Mouse (Mus musculus) left cerebral cortex, adult 8-10 months (tissue): ENCODE data around the gene Cxcl13. TPM values are rescaled to one million over a fixed set of nuclear protein-coding genes. Genes with fewer than 3 reads are reported as not detected.

Experiments used
- DNase-seq, 2 experiments: peaks; one replicate each; pipeline ENCODE4 v3.0.0; 2022; ENCODE audit warnings: low spot score in 2 of 2
- total RNA-seq, 4 experiments: library from RNA; stranded (reverse); gene quantifications; 2 replicates each; pipeline ENCODE4 v1.2.4; 2022

Cxcl13 gene
- total RNA-seq, 4 experiments from 2014 or later: 0.30 to 1.1 TPM; not detected in 2

- no peak for DNase-seq
Observed at GRCm38 (mm10) chr5:95983797-95984486, 27.2 kb downstream of the Cxcl13 start.

DNA sequence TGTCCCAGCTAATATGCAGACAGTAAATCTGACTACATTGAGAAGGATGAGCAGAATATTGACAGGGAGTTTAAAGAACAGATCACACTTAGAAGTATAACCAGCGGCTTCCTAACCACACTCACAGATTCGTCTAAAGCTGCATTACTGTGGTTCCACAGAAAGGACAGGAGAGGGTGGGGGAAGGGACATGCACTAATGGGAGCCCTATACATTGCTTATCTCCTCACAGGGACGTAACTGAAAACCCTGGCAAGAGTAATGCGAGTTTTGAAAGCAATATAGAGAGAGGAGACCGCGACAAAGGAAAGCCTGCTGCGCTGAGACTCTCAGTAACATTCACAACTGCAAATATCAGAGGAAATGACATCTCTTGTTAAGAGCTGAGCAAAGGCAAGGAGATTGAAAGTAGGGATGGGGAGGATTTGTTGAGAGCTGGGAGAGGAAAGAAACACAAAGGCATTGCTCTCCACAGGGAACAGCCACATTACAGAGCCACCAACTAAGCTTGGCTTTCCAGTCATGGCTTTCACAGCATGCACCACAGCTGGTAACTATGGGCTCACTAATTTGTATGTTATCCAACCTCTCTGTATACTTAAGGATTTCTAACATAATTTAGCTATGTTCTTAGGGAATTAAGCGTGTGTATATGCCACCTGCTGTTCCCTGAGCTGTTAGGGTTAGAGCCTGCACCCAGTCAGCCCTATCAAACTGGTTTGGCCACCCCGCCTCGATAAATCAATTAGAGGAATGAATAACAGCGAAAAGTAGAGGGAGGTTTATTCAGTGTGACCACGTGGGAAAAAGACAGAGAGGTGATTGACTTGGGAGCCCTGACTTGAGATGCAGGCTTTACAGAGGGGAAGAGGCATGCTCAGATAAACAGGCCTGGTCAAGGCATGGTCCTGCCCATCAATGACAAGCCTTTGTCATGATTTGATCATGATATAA lies 34.9 kb downstream of the Cxcl13 start:
- DNase-seq: no peak

DNA sequence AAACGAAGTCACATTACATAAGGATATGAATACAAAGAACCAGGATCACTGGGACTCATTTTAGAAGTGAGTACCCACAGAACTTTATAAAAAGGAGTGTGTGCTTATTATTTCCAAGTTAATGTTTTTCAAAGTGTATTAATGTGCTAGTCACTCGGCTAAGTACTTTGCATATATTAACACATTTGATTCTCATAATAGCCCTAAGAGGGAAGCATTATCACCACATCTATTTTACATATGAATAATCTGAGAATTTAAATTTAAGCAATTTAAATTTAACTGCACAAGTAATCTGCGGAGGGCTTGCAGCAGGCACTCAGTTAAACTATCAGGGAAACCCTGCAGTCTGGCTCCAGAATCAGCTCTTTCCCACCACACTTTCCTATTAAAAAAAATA lies 40.5 kb downstream of the Cxcl13 start:
- DNase-seq: no peak

DNA sequence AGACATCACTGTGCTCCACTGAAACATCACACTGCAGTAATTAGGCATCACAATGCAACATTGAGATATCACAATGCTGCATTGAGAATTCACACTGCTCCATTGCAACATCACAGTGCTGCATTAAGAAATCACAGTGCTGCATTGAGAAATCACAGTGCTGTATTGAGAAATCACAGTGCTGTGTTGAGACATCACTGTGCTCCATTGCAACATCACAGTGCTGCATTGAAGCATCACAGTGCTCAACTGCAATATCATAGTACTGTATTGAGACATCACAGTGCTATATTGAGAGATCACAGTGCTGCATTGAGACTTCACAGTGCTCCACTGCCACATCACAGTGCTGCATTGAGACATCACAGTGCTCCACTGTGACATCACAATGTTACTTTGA lies 46.6 kb downstream of the Cxcl13 start:
- DNase-seq: no peak

GRCm38 (mm10) chr5:96008274-96008842 lies 51.6 kb downstream of the Cxcl13 start:
- DNase-seq: no peak

DNA sequence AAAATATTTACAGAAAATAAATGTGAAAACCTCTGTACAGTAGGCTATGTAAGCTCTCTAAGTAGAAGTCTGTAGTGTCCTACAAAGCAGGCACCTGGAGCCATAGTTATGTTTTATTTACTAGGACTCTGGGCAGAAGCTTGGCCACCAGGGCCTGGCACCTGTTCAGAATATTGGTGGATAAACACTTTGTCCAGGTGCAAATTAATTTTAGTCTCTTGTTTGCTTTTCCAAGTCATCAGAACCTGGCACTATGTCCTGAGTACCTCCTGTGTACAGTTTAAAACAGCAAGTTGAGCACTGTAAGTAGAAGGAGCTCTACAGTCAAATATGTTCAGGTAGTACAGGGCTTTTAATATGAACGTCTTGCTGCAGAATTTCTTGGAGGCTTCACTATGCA lies 52.3 kb downstream of the Cxcl13 start:
- DNase-seq: no peak

Other genes starting within 250 kb of the Cxcl13 start
- not detected for gene Gm7978, start 220.8 kb upstream of the Cxcl13 start, total RNA-seq
- gene Gm7982, start 214.9 kb upstream of the Cxcl13 start, total RNA-seq: not detected
- not detected for gene E330014E10Rik, start 181.0 kb upstream of the Cxcl13 start, total RNA-seq
- 10 to 100 TPM; 69.8 to 80.3 (median 75.0) TPM for gene Cnot6l, start 207.2 kb downstream of the Cxcl13 start, total RNA-seq